Mouse (Mus musculus): ENCODE measurements around the gene F2rl1.

GRCm38 (mm10) chr13:95553885-95554492, 29.0 kb upstream of the F2rl1 start:
- TF ChIP-seq CTCF (IDR thresholded peaks at IDR 0.05; ENCODE audit: extremely low read depth, insufficient read depth, low read length): no peak
- no peak for TF ChIP-seq POLR2A (IDR thresholded peaks at IDR 0.05; ENCODE audit: extremely low read depth, insufficient read depth, low read length)
